Mouse (Mus musculus) embryonic facial prominence, embryonic 11.5 days (tissue): ENCODE measurements at regions not wholly inside any gene's neighbourhood (a gene's known extent, or its start where the extent isn't known, plus 50 kb on each side); places are given as distances from the start of the nearest gene placed in this dataset.

Source experiments
- ATAC-seq: fragments of 200-750 bp; cut with Nextera tagmentation; replicated peaks from 2 replicates; pipeline ENCODE4 v1.8.0; 2017; ENCODE audit warnings: low read depth; ENCODE audit not compliant: insufficient number of reproducible peaks, low FRiP score, low TSS enrichment
- DNase-seq: peaks from one replicate; pipeline ENCODE4 v3.0.0-alpha.2; 2015; ENCODE audit warnings: low spot score
- H3K27ac ChIP-seq: fragments of 300-500 bp; sonication (generic); replicated peaks from 2 replicates; pipeline ENCODE4 v1.5.1; 2014; ENCODE audit warnings: mild to moderate bottlenecking, low read depth, low read length, control low read depth
- H3K27me3 ChIP-seq: fragments of 300-500 bp; sonication (generic); 2 replicates; pipeline ENCODE4 v1.6.1; 2014; ENCODE audit warnings: mild to moderate bottlenecking, low read length, moderate library complexity, mixed read lengths; ENCODE audit not compliant: control insufficient read depth, insufficient read depth
- H3K36me3 ChIP-seq: fragments of 300-500 bp; sonication (generic); replicated peaks from 2 replicates; pipeline ENCODE4 v1.6.1; 2014; ENCODE audit warnings: low read depth, mild to moderate bottlenecking, low read length, moderate library complexity, mixed read lengths; ENCODE audit not compliant: control insufficient read depth, insufficient read depth
- H3K4me1 ChIP-seq: fragments of 300-500 bp; sonication (generic); 2 replicates; pipeline ENCODE4 v1.6.1; 2014; ENCODE audit warnings: low read length, mixed read lengths; ENCODE audit not compliant: control insufficient read depth, insufficient read depth
- H3K4me2 ChIP-seq: fragments of 300-500 bp; sonication (generic); 2 replicates; pipeline ENCODE4 v1.6.1; 2014; ENCODE audit warnings: low read depth, mild to moderate bottlenecking, control low read depth, low read length, moderate library complexity
- H3K4me3 ChIP-seq: fragments of 300-500 bp; sonication (generic); 2 replicates; pipeline ENCODE4 v1.5.1; 2014; ENCODE audit warnings: low read depth, low read length, control low read depth
- H3K9ac ChIP-seq: fragments of 300-500 bp; sonication (generic); replicated peaks from 2 replicates; pipeline ENCODE4 v1.6.1; 2014; ENCODE audit warnings: mild to moderate bottlenecking, control low read depth, low read length
- H3K9me3 ChIP-seq: fragments of 300-500 bp; sonication (generic); replicated peaks from 2 replicates; pipeline ENCODE4 v1.6.1; 2016; ENCODE audit warnings: mild to moderate bottlenecking, low read length, inconsistent platforms, mixed read lengths; ENCODE audit not compliant: control insufficient read depth
- WGBS: fragments of 180-500 bp; shearing (Covaris S2); extraction: QIAGEN DNeasy Blood & Tissue Kit; methylation state at CpG from one replicate; pipeline ENCODE4 v1.1.7; 2014; 5-methylcytosine and 5-hydroxymethylcytosine counted together

GRCm38 (mm10) chr12:96228714-96229113, 536.7 kb downstream of the Flrt2 start:
- DNase-seq (no peak), ATAC-seq (no peak)
- Histone ChIP-seq H3K27ac (no peak overlapping the region), H3K4me3 (no peak overlapping the region), H3K36me3 (no peaks in the 10 kb centered on the region), H3K4me2 (no peak overlapping the region), H3K4me1 (no peaks in the 10 kb centered on the region), H3K9me3 (no peaks in the 10 kb centered on the region), H3K9ac (no peak overlapping the region), H3K27me3 (no peaks in the 10 kb centered on the region)
- 83% methylated on average over 3 of the region's 3 CpGs for WGBS

- WGBS = 94% methylated on average over 1 of the region's 1 CpGs
- Histone ChIP-seq H3K4me1 (no peaks in the 10 kb centered on the region), H3K27ac (no peak overlapping the region), H3K27me3 (no peaks in the 10 kb centered on the region), H3K4me2 (no peak overlapping the region), H3K9ac (no peak overlapping the region), H3K4me3 (no peak overlapping the region), H3K9me3 (no peaks in the 10 kb centered on the region), H3K36me3 (no peaks in the 10 kb centered on the region)
- no peak for ATAC-seq
- DNase-seq = no peak
Measured at GRCm38 (mm10) chr12:96235510-96235909, 543.5 kb downstream of the Flrt2 start.

- H3K9me3 ChIP-seq = no peaks in the 10 kb centered on the region
- no peaks in the 10 kb centered on the region for H3K27me3 ChIP-seq
- no peak overlapping the region for H3K4me2 ChIP-seq
- no peak for DNase-seq
- no peak overlapping the region for H3K9ac ChIP-seq
- WGBS = 79% methylated on average over 3 of the region's 3 CpGs
- H3K4me3 ChIP-seq = no peak overlapping the region
- H3K4me1 ChIP-seq = no peaks in the 10 kb centered on the region
- no peak for ATAC-seq
- H3K27ac ChIP-seq = no peak overlapping the region
- H3K36me3 ChIP-seq = no peaks in the 10 kb centered on the region
Measured at GRCm38 (mm10) chr12:96235996-96236525, 544.0 kb downstream of the Flrt2 start.

- ATAC-seq (no peak), DNase-seq (no peak)
- Histone ChIP-seq H3K27me3 (no peaks in the 10 kb centered on the region), H3K36me3 (no peaks in the 10 kb centered on the region), H3K4me1 (no peaks in the 10 kb centered on the region), H3K9me3 (no peaks in the 10 kb centered on the region), H3K27ac (no peak overlapping the region), H3K4me2 (no peak overlapping the region), H3K9ac (no peak overlapping the region), H3K4me3 (no peak overlapping the region)
- 60% methylated on average over 2 of the region's 2 CpGs for WGBS
Measured at GRCm38 (mm10) chr12:96239642-96240041, 547.6 kb downstream of the Flrt2 start.

GRCm38 (mm10) chr12:96261978-96262377, 570.0 kb downstream of the Flrt2 start:
- 76% methylated on average over 4 of the region's 4 CpGs for WGBS
- Histone ChIP-seq H3K9ac (no peak overlapping the region), H3K4me3 (no peak overlapping the region), H3K36me3 (no peaks in the 10 kb centered on the region), H3K9me3 (no peaks in the 10 kb centered on the region), H3K27ac (no peak overlapping the region), H3K4me2 (no peak overlapping the region), H3K4me1 (no peaks in the 10 kb centered on the region), H3K27me3 (no peaks in the 10 kb centered on the region)
- ATAC-seq (no peak), DNase-seq (no peak)

- no peak for ATAC-seq
- no peaks in the 10 kb centered on the region for H3K4me1 ChIP-seq
Measured at GRCm38 (mm10) chr12:96275894-96276293, 583.9 kb downstream of the Flrt2 start.

GRCm38 (mm10) chr12:96311137-96311536, 619.1 kb downstream of the Flrt2 start:
- Histone ChIP-seq H3K4me3 (no peak overlapping the region), H3K36me3 (no peaks in the 10 kb centered on the region), H3K4me1 (no peaks in the 10 kb centered on the region), H3K4me2 (no peak overlapping the region), H3K9ac (no peak overlapping the region), H3K9me3 (no peaks in the 10 kb centered on the region), H3K27me3 (no peaks in the 10 kb centered on the region), H3K27ac (no peak overlapping the region)
- 5% methylated on average over 2 of the region's 2 CpGs for WGBS
- ATAC-seq = no peak
- peak; percentile 70 for DNase-seq

More at GRCm38 (mm10) chr12:96275894-96276293, 583.9 kb downstream of the Flrt2 start:
- Histone ChIP-seq H3K9ac (no peak overlapping the region), H3K4me3 (no peak overlapping the region), H3K27ac (no peak overlapping the region), H3K9me3 (no peaks in the 10 kb centered on the region), H3K36me3 (no peaks in the 10 kb centered on the region), H3K27me3 (no peaks in the 10 kb centered on the region), H3K4me2 (no peak overlapping the region)
- DNase-seq = no peak

- DNase-seq = no peak
- H3K4me2 ChIP-seq = no peak overlapping the region
- no peak overlapping the region for H3K4me3 ChIP-seq
- no peak overlapping the region for H3K9ac ChIP-seq
- no peak for ATAC-seq
- H3K4me1 ChIP-seq = no peaks in the 10 kb centered on the region
- H3K27me3 ChIP-seq = no peaks in the 10 kb centered on the region
- H3K36me3 ChIP-seq = no peaks in the 10 kb centered on the region
- no peaks in the 10 kb centered on the region for H3K9me3 ChIP-seq
- H3K27ac ChIP-seq = no peak overlapping the region
- 78% methylated on average over 10 of the region's 10 CpGs for WGBS
Measured at GRCm38 (mm10) chr12:96323061-96323786, 631.2 kb downstream of the Flrt2 start.
